Mouse (Mus musculus) liver, embryonic 14.5 days (tissue): ENCODE results near the gene B4galnt1. TPM values are rescaled to one million over a fixed set of nuclear protein-coding genes. Genes with fewer than 3 reads are reported as not detected.

Experiments used
- ATAC-seq: fragments of 200-750 bp; cut with Nextera tagmentation; 2 replicates; pipeline ENCODE4 v1.8.0; 2017; ENCODE audit warnings: moderate number of reproducible peaks, mild to moderate bottlenecking, moderate library complexity; ENCODE audit not compliant: insufficient read depth
- DNase-seq, 3 experiments: peaks; one replicate each; pipeline ENCODE4 v3.0.0-alpha.2; 2012 to 2013; ENCODE audit warnings: low read depth in 3 of 3, low spot score in 3 of 3
- H3K27ac ChIP-seq: fragments of 300-500 bp; sonication (generic); 2 replicates; pipeline ENCODE4 v1.5.1; 2014; ENCODE audit warnings: moderate library complexity, mild to moderate bottlenecking, control low read depth, inconsistent platforms
- H3K27me3 ChIP-seq: fragments of 300-500 bp; sonication (generic); 2 replicates; pipeline ENCODE4 v1.6.1; 2014; ENCODE audit warnings: mild to moderate bottlenecking, low read length, moderate library complexity; ENCODE audit not compliant: control insufficient read depth, insufficient read depth
- H3K36me3 ChIP-seq: fragments of 300-500 bp; sonication (generic); replicated peaks from 2 replicates; pipeline ENCODE4 v1.6.1; 2014; ENCODE audit warnings: low read depth; ENCODE audit not compliant: control insufficient read depth, insufficient read depth
- H3K4me1 ChIP-seq, 2 experiments: fragments of 200-500 bp in 1 of 2; fragments of 300-500 bp in 1 of 2; sonication (generic) in 1 of 2; replicated peaks; 2 replicates each; pipeline ENCODE4 v1.6.1; 2012 to 2014; ENCODE audit warnings: antibody characterized with exemption in 1 of 2, inconsistent platforms in 1 of 2, low read length in 1 of 2; ENCODE audit not compliant: control insufficient read depth in 2 of 2, insufficient read depth in 2 of 2
- H3K4me2 ChIP-seq: fragments of 300-500 bp; sonication (generic); 2 replicates; pipeline ENCODE4 v1.6.1; 2014; ENCODE audit warnings: low read depth, mild to moderate bottlenecking, control low read depth, moderate library complexity
- H3K4me3 ChIP-seq, 2 experiments: fragments of 200-500 bp in 1 of 2; fragments of 300-500 bp in 1 of 2; sonication (generic) in 1 of 2; 2 replicates each; pipeline ENCODE4 v1.5.1; 2012 to 2014; ENCODE audit warnings: low read depth in 2 of 2, low read length in 2 of 2, mild to moderate bottlenecking in 2 of 2, control low read depth in 1 of 2, inconsistent platforms in 1 of 2, moderate library complexity in 1 of 2; ENCODE audit not compliant: insufficient read depth in 1 of 2
- H3K9ac ChIP-seq: fragments of 300-500 bp; sonication (generic); replicated peaks from 2 replicates; pipeline ENCODE4 v1.6.1; 2014; ENCODE audit warnings: mild to moderate bottlenecking, control low read depth, moderate library complexity
- H3K9me3 ChIP-seq: fragments of 300-500 bp; sonication (generic); 2 replicates; pipeline ENCODE4 v1.6.1; 2016; ENCODE audit warnings: low read length, mixed read lengths; ENCODE audit not compliant: control insufficient read depth
- CTCF ChIP-seq: IDR thresholded peaks from 2 replicates; pipeline ENCODE4 v1.5.1; 2016; ENCODE audit warnings: antibody characterized with exemption, low read depth, control low read depth
- EP300 ChIP-seq: IDR thresholded peaks from 2 replicates; pipeline ENCODE4 v1.6.1; 2016; ENCODE audit warnings: antibody characterized with exemption, low read depth
- WGBS: fragments of 180-500 bp; shearing (Covaris S2); extraction: QIAGEN DNeasy Blood & Tissue Kit; methylation state at CpG from one replicate; pipeline ENCODE4 v1.1.7; 2014; ENCODE audit not compliant: insufficient replicate concordance; 5-methylcytosine and 5-hydroxymethylcytosine counted together
- polyA plus RNA-seq, 2 experiments: library from polyadenylated mRNA; depleted of rRNA in 1 of 2; stranded (reverse) in 1 of 2; unstranded in 1 of 2; fragments of >200 nt; fragmentation: Nextera tagmentation in 1 of 2; extraction: Ambion mirVana in 1 of 2; gene quantifications; 2 replicates each; pipeline versions ENCODE4 v1.2.1 to v1.2.3; 2012 to 2014

Gene B4galnt1
- polyA plus RNA-seq, 2 experiments: 10.4 to 17.1 TPM

GRCm38 (mm10) chr10:127186451-127186850, 21.4 kb downstream of the B4galnt1 start:
- Histone ChIP-seq H3K4me3 (no peak overlapping the region), H3K9ac (no peak overlapping the region), H3K27ac (no peak overlapping the region), H3K36me3 (no peaks in the 10 kb centered on the region), H3K4me1 (peaks cover 23 to 29% of the 10 kb centered on the region in 2 experiments), H3K9me3 (no peaks in the 10 kb centered on the region), H3K4me2 (no peak overlapping the region), H3K27me3 (no peaks in the 10 kb centered on the region)
- 69% methylated on average over 1 of the region's 1 CpGs for WGBS
- DNase-seq (no peak), ATAC-seq (no peak)
- peak; percentile 80 for TF ChIP-seq CTCF
- no peak for TF ChIP-seq EP300

DNA sequence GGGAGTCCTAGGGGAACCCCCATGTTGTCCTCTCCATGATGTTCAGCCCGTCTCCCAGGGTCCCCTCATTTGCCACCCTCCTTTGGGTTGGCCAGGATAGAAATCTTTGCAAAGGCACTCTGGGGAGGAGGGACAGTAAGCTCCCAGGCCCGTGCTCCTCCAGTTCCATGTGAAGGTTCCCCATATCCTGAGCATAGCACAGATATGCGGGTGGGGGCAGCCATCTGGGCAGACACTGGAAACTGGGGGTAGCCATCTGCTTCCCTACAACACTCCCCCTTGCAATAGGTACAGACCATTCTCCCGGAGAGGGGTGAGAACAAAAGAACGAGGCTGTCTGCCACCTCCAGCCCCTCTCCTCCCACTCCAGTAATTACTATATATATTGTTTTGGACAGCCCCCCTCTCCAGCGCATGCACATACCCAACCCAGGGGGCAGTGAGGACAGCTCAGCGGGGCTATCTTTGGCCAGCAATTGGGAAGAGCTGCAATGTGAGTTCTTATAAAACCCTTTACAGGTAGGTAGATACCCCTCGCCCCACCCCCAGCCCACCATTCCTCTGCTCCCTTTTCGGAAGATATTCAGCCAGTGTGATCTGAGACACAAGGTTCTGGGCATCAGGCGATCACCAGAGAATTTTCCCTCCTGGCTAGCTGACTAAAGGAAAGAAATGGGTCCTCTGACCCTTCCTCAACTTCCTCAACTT, 22.5 kb downstream of the B4galnt1 start:
- Histone ChIP-seq H3K9ac (no peak overlapping the region), H3K27me3 (no peaks in the 10 kb centered on the region), H3K9me3 (no peaks in the 10 kb centered on the region), H3K36me3 (no peaks in the 10 kb centered on the region), H3K27ac (no peak overlapping the region), H3K4me3 (no peak overlapping the region), H3K4me1 (peaks cover 32 to 34% of the 10 kb centered on the region in 2 experiments), H3K4me2 (peak overlapping the region; percentile 100)
- DNase-seq (no peak), ATAC-seq (no peak)
- no peak for TF ChIP-seq CTCF
- TF ChIP-seq EP300: no peak
- 62% methylated on average over 10 of the region's 10 CpGs for WGBS

DNA sequence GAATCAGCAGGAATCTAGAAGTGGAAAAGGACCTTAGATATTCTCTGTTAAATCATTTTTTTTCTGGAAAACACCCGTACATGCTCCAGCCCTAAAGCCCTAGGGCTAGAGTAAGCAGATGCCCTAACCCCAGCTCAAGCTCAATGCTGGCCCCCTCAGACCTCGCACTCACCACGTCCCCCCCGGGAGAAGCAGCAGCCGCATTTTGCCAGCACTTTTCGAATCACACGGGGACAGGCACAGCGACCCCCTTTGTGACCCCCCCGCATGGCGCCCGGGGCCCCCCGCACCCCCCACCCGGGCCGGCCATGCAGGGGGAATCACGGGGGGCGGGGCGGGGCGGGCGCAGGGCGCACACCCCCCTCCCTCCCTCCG, 23.0 kb downstream of the B4galnt1 start:
- peaks cover 32 to 34% of the 10 kb centered on the region in 2 experiments for H3K4me1 ChIP-seq
- DNase-seq: no peak

DNA sequence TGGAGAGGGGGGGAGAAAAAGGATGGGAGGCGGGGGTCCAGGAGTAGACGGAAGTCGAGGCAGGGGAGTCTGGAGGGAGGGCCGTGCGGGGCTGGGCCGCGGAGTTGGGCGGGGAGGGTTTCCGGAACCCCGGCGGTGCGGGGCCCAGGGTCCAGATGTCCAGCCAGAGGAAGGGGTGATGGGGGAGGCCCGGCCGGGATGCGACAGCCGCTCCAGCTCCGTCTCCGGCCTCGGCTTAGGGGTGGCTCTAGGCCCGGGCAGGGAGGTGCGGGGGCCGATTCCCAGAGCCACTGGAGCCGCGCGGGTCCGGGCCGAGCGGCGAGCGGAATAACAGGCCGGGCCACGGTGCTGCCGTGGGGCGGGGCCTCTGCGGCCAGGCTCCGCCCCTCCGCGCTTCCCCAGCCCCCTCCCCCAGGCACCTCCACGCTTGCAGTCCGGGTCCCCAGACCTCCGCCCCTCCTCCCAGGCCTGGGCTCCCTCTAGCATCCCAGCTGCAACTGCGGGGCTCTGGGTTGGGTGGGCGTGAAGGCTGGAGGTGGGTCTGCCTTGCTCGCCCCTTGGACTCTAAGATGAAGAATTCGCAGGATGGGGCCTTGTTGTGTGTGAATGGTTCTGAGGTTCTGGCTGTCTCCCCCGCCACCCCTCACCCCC, 23.6 kb downstream of the B4galnt1 start:
- H3K27ac ChIP-seq: peak overlapping the region; percentile 81
- peak overlapping the region; percentile 100 for H3K4me2 ChIP-seq
- 0% methylated on average over 38 of the region's 46 CpGs for WGBS
- no peak for DNase-seq
- no peaks in the 10 kb centered on the region for H3K27me3 ChIP-seq
- peak; percentile 64 for ATAC-seq
- TF ChIP-seq CTCF: no peak
- no peaks in the 10 kb centered on the region for H3K9me3 ChIP-seq
- H3K36me3 ChIP-seq: no peaks in the 10 kb centered on the region
- peak overlapping the region; percentile 63 to 74 for H3K4me3 ChIP-seq
- peaks cover 33 to 38% of the 10 kb centered on the region in 2 experiments for H3K4me1 ChIP-seq
- H3K9ac ChIP-seq: peak overlapping the region; percentile 82

More for the DNA sequence above, 23.0 kb downstream of the B4galnt1 start:
- Histone ChIP-seq H3K9ac (peak overlapping the region; percentile 82), H3K4me2 (peak overlapping the region; percentile 100), H3K27me3 (no peaks in the 10 kb centered on the region), H3K27ac (no peak overlapping the region), H3K9me3 (no peaks in the 10 kb centered on the region), H3K4me3 (peak overlapping the region; percentile 63 to 74), H3K36me3 (no peaks in the 10 kb centered on the region)
- TF ChIP-seq CTCF (no peak), EP300 (no peak)
- ATAC-seq: no peak
- 2% methylated on average over 19 of the region's 21 CpGs for WGBS

- peak overlapping the region; percentile 82 for H3K9ac ChIP-seq
- no peaks in the 10 kb centered on the region for H3K36me3 ChIP-seq
- H3K27ac ChIP-seq: peak overlapping the region; percentile 81
- H3K4me1 ChIP-seq: peaks cover 32 to 40% of the 10 kb centered on the region in 2 experiments
- TF ChIP-seq CTCF (no peak), EP300 (peak; percentile 16; the same call in 1 of the 2 replicates)
- peak; percentile 62 to 74 (median 67) for DNase-seq
- H3K4me2 ChIP-seq: peak overlapping the region; percentile 100
- H3K9me3 ChIP-seq: no peaks in the 10 kb centered on the region
- under 1% methylated on average over 26 of the region's 26 CpGs for WGBS
- peak overlapping the region; percentile 63 to 74 for H3K4me3 ChIP-seq
- no peaks in the 10 kb centered on the region for H3K27me3 ChIP-seq
- peak; percentile 60 for ATAC-seq
Observed at GRCm38 (mm10) chr10:127189116-127189650, 24.2 kb downstream of the B4galnt1 start.
